Mouse (Mus musculus) C2C12 (cell line): ENCODE data around the gene Olfr1260.

Source experiments
- CEBPB ChIP-seq: IDR thresholded peaks from one replicate; pipeline ENCODE4 v1.6.1; 2011; ENCODE audit warnings: low read depth, mild to moderate bottlenecking, control low read depth, moderate library complexity
- CTCF ChIP-seq: IDR thresholded peaks from one replicate; pipeline ENCODE4 v1.5.1; 2011; ENCODE audit not compliant: control insufficient read depth, insufficient read depth, insufficient read length
- FOSL1 ChIP-seq: IDR thresholded peaks from one replicate; pipeline ENCODE4 v1.8.0; 2011; ENCODE audit warnings: mild to moderate bottlenecking, low read length; ENCODE audit not compliant: poor library complexity, insufficient read depth, severe bottlenecking
- MAX ChIP-seq: IDR thresholded peaks from one replicate; pipeline ENCODE4 v1.6.1; 2011; ENCODE audit warnings: mild to moderate bottlenecking, control low read depth
- MYOD1 ChIP-seq: IDR thresholded peaks from one replicate; pipeline ENCODE4 v1.6.1; 2011; ENCODE audit warnings: low read depth; ENCODE audit not compliant: control insufficient read depth, insufficient read length
- MYOG ChIP-seq: IDR thresholded peaks from one replicate; pipeline ENCODE4 v1.6.1; 2011; ENCODE audit not compliant: control insufficient read depth, insufficient read length; ENCODE audit errors: extremely low read depth
- USF1 ChIP-seq: IDR thresholded peaks from one replicate; pipeline ENCODE4 v1.6.1; 2011; ENCODE audit warnings: low read depth, mild to moderate bottlenecking, control low read depth, moderate library complexity

DNA sequence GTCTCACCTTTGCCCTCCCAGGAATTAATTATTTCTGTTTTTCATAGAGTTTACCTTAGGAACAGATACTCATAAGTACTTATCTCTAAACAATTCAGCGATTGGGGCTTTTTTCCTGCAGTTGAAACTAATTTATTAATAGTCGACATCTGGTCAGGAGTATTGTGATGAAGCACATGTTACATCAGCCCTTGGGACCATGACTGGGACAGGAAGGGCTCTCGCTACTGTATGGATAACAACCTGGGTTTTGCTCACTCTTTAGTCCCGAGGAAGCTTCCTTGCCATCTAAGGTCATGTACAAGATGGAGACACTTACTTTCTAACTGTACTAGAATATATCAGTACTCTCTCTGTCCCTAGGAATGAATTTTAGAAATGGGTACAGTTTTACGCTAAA, 25.6 kb upstream of the Olfr1260 start, which contains the start of gene Olfr1259:
- TF ChIP-seq CTCF = no peak
- no peak for TF ChIP-seq MAX
- no peak for TF ChIP-seq MYOG
- TF ChIP-seq FOSL1 = no peak
- no peak for TF ChIP-seq MYOD1
- TF ChIP-seq CEBPB = no peak
- no peak for TF ChIP-seq USF1
